Mouse (Mus musculus) heart, postnatal 0 days (tissue): Measurements from ENCODE around the gene Foxp1. TPM values are rescaled to one million over a fixed set of nuclear protein-coding genes. Genes with fewer than 3 reads are reported as not detected.

Experiments
- ATAC-seq: fragments of 200-750 bp; cut with Nextera tagmentation; 2 replicates; pipeline ENCODE4 v1.8.0; 2017; ENCODE audit warnings: low read depth, moderate number of reproducible peaks, moderate library complexity; ENCODE audit not compliant: insufficient read depth
- DNase-seq: peaks from one replicate; pipeline ENCODE4 v3.0.0-alpha.2; 2016; ENCODE audit warnings: low spot score
- H3K27ac ChIP-seq: fragments of 300-500 bp; sonication (generic); 2 replicates; pipeline ENCODE4 v1.5.1; 2014; ENCODE audit warnings: low read depth, mild to moderate bottlenecking
- H3K27me3 ChIP-seq: fragments of 300-500 bp; sonication (generic); 2 replicates; pipeline ENCODE4 v1.6.1; 2014; ENCODE audit warnings: low read length, mixed read lengths; ENCODE audit not compliant: control insufficient read depth, insufficient read depth
- H3K36me3 ChIP-seq: fragments of 300-500 bp; sonication (generic); replicated peaks from 2 replicates; pipeline ENCODE4 v1.6.1; 2014; ENCODE audit warnings: low read length, mixed read lengths; ENCODE audit not compliant: control insufficient read depth, insufficient read depth
- H3K4me1 ChIP-seq: fragments of 300-500 bp; sonication (generic); 2 replicates; pipeline ENCODE4 v1.6.1; 2014; ENCODE audit warnings: antibody characterized with exemption; ENCODE audit not compliant: control insufficient read depth, insufficient read depth
- H3K4me2 ChIP-seq: fragments of 300-500 bp; sonication (generic); 2 replicates; pipeline ENCODE4 v1.6.1; 2014; ENCODE audit warnings: low read depth, mild to moderate bottlenecking, low read length, moderate library complexity
- H3K4me3 ChIP-seq: fragments of 300-500 bp; sonication (generic); 2 replicates; pipeline ENCODE4 v1.5.1; 2014; ENCODE audit warnings: low read depth, low read length
- H3K9ac ChIP-seq: fragments of 300-500 bp; sonication (generic); replicated peaks from 2 replicates; pipeline ENCODE4 v1.6.1; 2014; ENCODE audit warnings: low read depth, low read length, mixed read lengths
- H3K9me3 ChIP-seq: fragments of 300-500 bp; sonication (generic); replicated peaks from 2 replicates; pipeline ENCODE4 v1.6.1; 2016; ENCODE audit warnings: low read length; ENCODE audit not compliant: control insufficient read depth
- CTCF ChIP-seq: IDR thresholded peaks from 2 replicates; pipeline ENCODE4 v1.5.1; 2016; ENCODE audit warnings: antibody characterized with exemption, control low read depth, low read depth
- EP300 ChIP-seq: IDR thresholded peaks from 2 replicates; pipeline ENCODE4 v1.6.1; 2016; ENCODE audit warnings: antibody characterized with exemption, low read depth
- WGBS: fragments of 180-500 bp; shearing (Covaris S2); extraction: QIAGEN DNeasy Blood & Tissue Kit; methylation state at CpG from one replicate; pipeline ENCODE4 v1.1.7; 2014; 5-methylcytosine and 5-hydroxymethylcytosine counted together
- polyA plus RNA-seq: library from polyadenylated mRNA; unstranded; fragments of >200 nt; fragmentation: Nextera tagmentation; extraction: Ambion mirVana; gene quantifications from 2 replicates; pipeline ENCODE4 v1.2.1, GENCODE M21; 2015
- total RNA-seq: library from RNA; depleted of rRNA; stranded (reverse); fragments of >200 nt; gene quantifications from 2 replicates; pipeline ENCODE4 v1.2.3, GENCODE M21; 2014; ENCODE audit warnings: low replicate concordance

The Foxp1 gene
- total and polyA plus RNA-seq, 2 experiments from 2014 or later, result 40.7 to 88.1 TPM

GRCm38 (mm10) chr6:98996822-98997221, 525.7 kb downstream of the Foxp1 start:
- 90% methylated on average over 2 of the region's 2 CpGs for WGBS
- no peak overlapping the region for H3K4me2 ChIP-seq
- H3K36me3 ChIP-seq, result peaks cover 8% of the 10 kb centered on the region
- no peaks in the 10 kb centered on the region for H3K9me3 ChIP-seq
- H3K4me3 ChIP-seq, result no peak overlapping the region
- no peak for ATAC-seq
- peaks cover 60% of the 10 kb centered on the region for H3K4me1 ChIP-seq
- DNase-seq, result no peak
- H3K9ac ChIP-seq, result no peak overlapping the region
- H3K27me3 ChIP-seq, result no peaks in the 10 kb centered on the region
- H3K27ac ChIP-seq, result no peak overlapping the region
- TF ChIP-seq CTCF, result no peak
- TF ChIP-seq EP300, result no peak

GRCm38 (mm10) chr6:98996346-98996745, 526.2 kb downstream of the Foxp1 start:
- Histone ChIP-seq H3K4me2 (no peak overlapping the region), H3K4me1 (peaks cover 62% of the 10 kb centered on the region), H3K27me3 (no peaks in the 10 kb centered on the region), H3K27ac (no peak overlapping the region), H3K9me3 (no peaks in the 10 kb centered on the region), H3K36me3 (peaks cover 5% of the 10 kb centered on the region; the same call in 1 of the 2 replicates), H3K9ac (no peak overlapping the region), H3K4me3 (no peak overlapping the region)
- WGBS, result 77% methylated on average over 1 of the region's 1 CpGs
- no peak for DNase-seq
- ATAC-seq, result no peak
- no peak for TF ChIP-seq CTCF
- no peak for TF ChIP-seq EP300

- WGBS, result 58% methylated on average over 4 of the region's 4 CpGs
Measured at GRCm38 (mm10) chr6:98995681-98996080, 526.8 kb downstream of the Foxp1 start.

GRCm38 (mm10) chr6:98994902-98995301, 527.6 kb downstream of the Foxp1 start:
- no peak for TF ChIP-seq EP300
- TF ChIP-seq CTCF, result no peak

More at GRCm38 (mm10) chr6:98995681-98996080, 526.8 kb downstream of the Foxp1 start:
- peaks cover 57% of the 10 kb centered on the region for H3K4me1 ChIP-seq
- H3K36me3 ChIP-seq, result peaks cover 5% of the 10 kb centered on the region; the same call in 1 of the 2 replicates
- no peak overlapping the region for H3K9ac ChIP-seq
- peak; percentile 21 for DNase-seq
- ATAC-seq, result peak; percentile 47; the same call in 1 of the 2 replicates
- H3K9me3 ChIP-seq, result no peaks in the 10 kb centered on the region
- H3K27ac ChIP-seq, result no peak overlapping the region
- H3K4me3 ChIP-seq, result no peak overlapping the region
- H3K4me2 ChIP-seq, result no peak overlapping the region
- TF ChIP-seq EP300 (no peak), CTCF (no peak)
- no peaks in the 10 kb centered on the region for H3K27me3 ChIP-seq

GRCm38 (mm10) chr6:98994104-98994787, 528.3 kb downstream of the Foxp1 start:
- H3K4me2 ChIP-seq, result 0 out of 2 replicates have a peak overlapping the region, but pooled peaks have one; percentile 22
- no peak overlapping the region for H3K9ac ChIP-seq
- no peaks in the 10 kb centered on the region for H3K9me3 ChIP-seq
- H3K36me3 ChIP-seq, result peaks cover 1% of the 10 kb centered on the region; the same call in 1 of the 2 replicates
- TF ChIP-seq EP300, result no peak
- no peak overlapping the region for H3K4me3 ChIP-seq
- ATAC-seq (no peak), DNase-seq (peak; percentile 48)
- H3K27ac ChIP-seq, result peak overlapping the region; percentile 23; the same call in 1 of the 2 replicates
- no peaks in the 10 kb centered on the region for H3K27me3 ChIP-seq
- H3K4me1 ChIP-seq, result peaks cover 51% of the 10 kb centered on the region
- WGBS, result 68% methylated on average over 21 of the region's 21 CpGs

More at GRCm38 (mm10) chr6:98994902-98995301, 527.6 kb downstream of the Foxp1 start:
- Histone ChIP-seq H3K4me1 (peaks cover 51% of the 10 kb centered on the region), H3K4me2 (no peak overlapping the region), H3K4me3 (no peak overlapping the region), H3K27me3 (no peaks in the 10 kb centered on the region), H3K27ac (peak overlapping the region; percentile 23; the same call in 1 of the 2 replicates), H3K9ac (no peak overlapping the region), H3K9me3 (no peaks in the 10 kb centered on the region), H3K36me3 (peaks cover 5% of the 10 kb centered on the region; the same call in 1 of the 2 replicates)
- ATAC-seq (no peak), DNase-seq (no peak)
- WGBS, result 72% methylated on average over 4 of the region's 4 CpGs
